Mouse (Mus musculus) spleen, adult 2 months (tissue): ENCODE measurements around the gene E130208F15Rik.

Experiments
- CTCF ChIP-seq: fragments of 200-500 bp; IDR thresholded peaks from 2 replicates; pipeline ENCODE4 v1.5.1; 2011; ENCODE audit warnings: mild to moderate bottlenecking, inconsistent platforms; ENCODE audit not compliant: insufficient read depth, insufficient read length, insufficient replicate concordance; ENCODE audit errors: extremely low read depth
- POLR2A ChIP-seq: fragments of 200-500 bp; IDR thresholded peaks from 2 replicates; pipeline ENCODE4 v1.6.1; 2011; ENCODE audit warnings: low read depth, low read length, inconsistent platforms

DNA sequence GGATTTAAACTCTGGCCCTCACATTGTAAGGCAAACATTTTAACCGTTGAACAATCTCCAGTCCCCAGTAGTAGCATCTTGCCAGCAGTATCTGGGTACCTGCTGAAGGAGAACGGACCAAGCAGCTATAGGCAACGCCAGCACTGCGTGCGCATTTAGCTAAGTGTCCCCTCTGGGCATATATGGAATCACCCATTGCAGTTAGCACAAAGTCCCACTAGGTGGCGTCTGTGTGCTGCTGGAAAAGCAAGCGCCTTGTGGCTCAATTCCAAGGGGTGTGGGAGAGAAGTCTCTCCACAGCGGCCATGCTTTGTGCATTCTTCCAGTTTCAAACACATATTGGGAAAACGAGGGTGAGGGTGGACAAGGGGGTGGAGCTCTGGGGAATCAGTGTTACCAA lies 14.8 kb downstream of the E130208F15Rik start:
- peak; percentile 38; the same call in 1 of the 2 replicates for TF ChIP-seq CTCF
- no peak for TF ChIP-seq POLR2A
